Mouse (Mus musculus) neural tube, embryonic 13.5 days (tissue): Measurements from ENCODE around the gene Grm4. TPM values are rescaled to one million over a fixed set of nuclear protein-coding genes. Genes with fewer than 3 reads are reported as not detected.

Experiments
- ATAC-seq: fragments of 200-750 bp; cut with Nextera tagmentation; 2 replicates; pipeline ENCODE4 v1.8.0; 2017; ENCODE audit warnings: low read depth, mild to moderate bottlenecking, moderate TSS enrichment, moderate library complexity
- H3K27ac ChIP-seq: fragments of 300-500 bp; sonication (generic); replicated peaks from 2 replicates; pipeline ENCODE4 v1.5.1; 2015; ENCODE audit warnings: moderate library complexity, mild to moderate bottlenecking, inconsistent platforms
- H3K27me3 ChIP-seq: fragments of 300-500 bp; sonication (generic); 2 replicates; pipeline ENCODE4 v1.6.1; 2015; ENCODE audit warnings: mild to moderate bottlenecking, inconsistent platforms
- H3K36me3 ChIP-seq: fragments of 300-500 bp; sonication (generic); 2 replicates; pipeline ENCODE4 v1.6.1; 2015; ENCODE audit warnings: mild to moderate bottlenecking, inconsistent platforms
- H3K4me1 ChIP-seq: fragments of 300-500 bp; sonication (generic); replicated peaks from 2 replicates; pipeline ENCODE4 v1.6.1; 2015; ENCODE audit warnings: inconsistent platforms
- H3K4me2 ChIP-seq: fragments of 300-500 bp; sonication (generic); 2 replicates; pipeline ENCODE4 v1.6.1; 2015; ENCODE audit warnings: inconsistent platforms, mild to moderate bottlenecking, moderate library complexity
- H3K4me3 ChIP-seq: fragments of 300-500 bp; sonication (generic); 2 replicates; pipeline ENCODE4 v1.5.1; 2015; ENCODE audit warnings: mild to moderate bottlenecking, inconsistent platforms
- H3K9ac ChIP-seq: fragments of 300-500 bp; sonication (generic); 2 replicates; pipeline ENCODE4 v1.6.1; 2015; ENCODE audit warnings: moderate library complexity, mild to moderate bottlenecking, inconsistent platforms
- H3K9me3 ChIP-seq: fragments of 300-500 bp; sonication (generic); 2 replicates; pipeline ENCODE4 v1.6.1; 2016; ENCODE audit warnings: inconsistent platforms
- WGBS: fragments of 180-500 bp; shearing (Covaris S2); methylation state at CpG from one replicate; pipeline ENCODE4 v1.1.7; 2015; 5-methylcytosine and 5-hydroxymethylcytosine counted together
- polyA plus RNA-seq: library from polyadenylated mRNA; unstranded; fragments of >200 nt; fragmentation: Nextera tagmentation; extraction: Ambion mirVana; gene quantifications from 2 replicates; pipeline ENCODE4 v1.2.1, GENCODE M21; 2015

The Grm4 gene
- polyA plus RNA-seq, 1 experiment from 2014 or later, result 3.5 TPM

DNA sequence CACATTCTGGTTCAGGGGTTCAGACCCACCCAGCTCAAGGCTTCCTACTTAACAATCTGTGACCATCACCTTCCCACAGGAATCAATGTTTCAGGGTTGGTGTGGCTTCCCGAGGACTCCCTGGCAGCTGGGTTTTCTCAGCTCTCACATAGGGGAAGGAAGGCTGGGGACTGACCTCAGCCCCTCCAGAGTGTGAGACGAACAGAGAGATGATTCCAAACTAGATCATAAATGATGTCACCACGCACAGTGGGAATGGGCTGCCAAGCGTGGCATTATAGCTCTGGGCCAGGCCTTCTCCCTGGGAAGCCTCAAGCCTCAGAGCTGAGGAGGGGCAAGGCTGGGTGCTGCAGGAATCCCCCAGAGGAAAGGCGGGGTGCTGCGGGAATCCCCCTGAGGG lies 96.8 kb downstream of the Grm4 start:
- no peak overlapping the region for H3K9ac ChIP-seq
- no peak for ATAC-seq
- no peak overlapping the region for H3K4me3 ChIP-seq
- 0 out of 2 replicates have a peak, but pooled peaks cover 3% of the 10 kb centered on the region for H3K36me3 ChIP-seq
- peaks cover 34% of the 10 kb centered on the region for H3K4me1 ChIP-seq
- peaks cover 10% of the 10 kb centered on the region for H3K9me3 ChIP-seq
- H3K27ac ChIP-seq, result no peak overlapping the region
- H3K4me2 ChIP-seq, result no peak overlapping the region
- WGBS, result 64% methylated on average over 6 of the region's 6 CpGs
- no peaks in the 10 kb centered on the region; the same call in 1 of the 2 replicates for H3K27me3 ChIP-seq

DNA sequence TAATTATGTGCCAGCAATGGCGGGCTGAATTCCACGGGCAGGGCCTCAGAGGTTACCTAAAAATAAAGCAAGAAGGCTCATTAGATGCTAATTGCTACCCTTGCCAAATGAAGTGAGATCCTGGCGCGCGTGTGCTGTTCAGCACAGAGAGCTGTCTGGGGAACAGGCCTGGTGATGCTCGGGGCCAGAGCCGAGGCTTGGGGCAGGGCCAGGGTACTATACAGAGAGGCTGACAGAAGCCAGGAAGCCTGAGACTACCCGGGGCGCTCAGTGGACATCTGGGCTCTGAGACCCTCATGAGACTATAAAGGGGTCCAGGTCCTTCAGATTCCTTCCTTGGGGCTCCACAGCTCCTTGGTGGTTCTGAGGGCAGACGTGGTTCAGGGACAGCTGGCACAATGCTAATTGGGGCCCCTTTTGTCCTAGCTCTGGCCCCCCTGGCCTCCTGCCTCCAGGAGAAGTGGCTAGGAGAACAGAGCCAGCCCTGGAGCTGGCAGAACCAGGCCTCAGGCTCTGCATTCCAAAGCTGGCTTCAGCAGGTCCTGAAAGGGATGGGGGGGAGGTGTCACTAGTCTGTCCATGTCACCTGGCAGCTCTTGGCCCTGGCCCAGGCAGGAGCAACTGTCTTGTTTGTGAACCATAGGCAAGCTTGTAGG lies 98.3 kb downstream of the Grm4 start:
- Histone ChIP-seq H3K4me1 (peaks cover 34% of the 10 kb centered on the region), H3K4me2 (peak overlapping the region; percentile 17; the same call in 1 of the 2 replicates), H3K27me3 (no peaks in the 10 kb centered on the region; the same call in 1 of the 2 replicates), H3K9me3 (no peaks in the 10 kb centered on the region), H3K9ac (no peak overlapping the region), H3K36me3 (no peaks in the 10 kb centered on the region), H3K4me3 (no peak overlapping the region), H3K27ac (peak overlapping the region; percentile 81)
- ATAC-seq, result peak; percentile 79
- whole genome bisulfite sequencing, result 7% methylated on average over 10 of the region's 10 CpGs

DNA sequence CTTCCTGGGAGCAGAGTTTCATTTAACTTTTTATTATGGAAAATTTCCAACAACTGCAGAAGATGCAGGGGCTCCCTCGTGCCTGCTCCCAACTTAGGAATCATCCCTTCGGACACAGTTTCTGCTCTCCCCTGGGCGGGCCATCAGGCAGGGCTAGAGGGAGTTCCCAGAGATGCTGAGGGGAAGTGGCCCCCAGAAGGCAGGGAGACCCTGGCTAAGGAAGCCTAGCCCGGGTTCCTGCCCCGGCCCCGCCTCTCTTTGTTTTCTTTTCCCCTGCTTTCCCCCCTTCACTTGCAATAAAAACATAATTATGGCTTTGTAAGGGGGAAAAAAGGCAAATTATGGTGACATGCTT lies 98.9 kb downstream of the Grm4 start:
- Histone ChIP-seq H3K9me3 (no peaks in the 10 kb centered on the region), H3K27me3 (no peaks in the 10 kb centered on the region; the same call in 1 of the 2 replicates), H3K27ac (peak overlapping the region; percentile 81), H3K4me2 (peak overlapping the region; percentile 17), H3K36me3 (no peaks in the 10 kb centered on the region), H3K4me3 (no peak overlapping the region), H3K9ac (no peak overlapping the region), H3K4me1 (peaks cover 34% of the 10 kb centered on the region)
- peak; percentile 48; the same call in 1 of the 2 replicates for ATAC-seq
- WGBS, result under 1% methylated on average over 6 of the region's 6 CpGs

DNA sequence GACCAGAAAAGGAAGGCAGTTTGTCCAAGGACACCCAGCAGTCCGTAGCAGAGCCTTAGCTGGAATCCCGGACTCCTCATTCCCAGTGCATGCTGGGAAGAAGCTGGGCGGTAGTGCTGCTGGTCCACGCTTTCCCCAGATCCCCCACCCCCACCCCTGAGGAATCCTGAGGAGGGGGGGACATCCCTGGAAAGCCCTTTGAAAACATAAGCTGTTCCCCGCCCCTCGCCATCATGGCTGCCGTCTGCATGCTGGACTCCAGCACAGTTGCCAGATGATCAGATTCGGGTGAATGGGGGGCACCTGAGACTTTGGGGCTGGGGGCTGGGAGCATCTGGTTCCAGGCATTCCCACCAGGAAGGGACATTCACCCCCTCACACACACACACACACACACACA lies 99.4 kb downstream of the Grm4 start:
- peaks cover 34% of the 10 kb centered on the region for H3K4me1 ChIP-seq
- no peaks in the 10 kb centered on the region; the same call in 1 of the 2 replicates for H3K27me3 ChIP-seq
- 26% methylated on average over 8 of the region's 8 CpGs for WGBS
- H3K27ac ChIP-seq, result peak overlapping the region; percentile 81
- no peak overlapping the region; the same call in 1 of the 2 replicates for H3K9ac ChIP-seq
- peak overlapping the region; percentile 17; the same call in 1 of the 2 replicates for H3K4me2 ChIP-seq
- no peak overlapping the region for H3K4me3 ChIP-seq
- no peaks in the 10 kb centered on the region for H3K9me3 ChIP-seq
- H3K36me3 ChIP-seq, result no peaks in the 10 kb centered on the region
- no peak for ATAC-seq

DNA sequence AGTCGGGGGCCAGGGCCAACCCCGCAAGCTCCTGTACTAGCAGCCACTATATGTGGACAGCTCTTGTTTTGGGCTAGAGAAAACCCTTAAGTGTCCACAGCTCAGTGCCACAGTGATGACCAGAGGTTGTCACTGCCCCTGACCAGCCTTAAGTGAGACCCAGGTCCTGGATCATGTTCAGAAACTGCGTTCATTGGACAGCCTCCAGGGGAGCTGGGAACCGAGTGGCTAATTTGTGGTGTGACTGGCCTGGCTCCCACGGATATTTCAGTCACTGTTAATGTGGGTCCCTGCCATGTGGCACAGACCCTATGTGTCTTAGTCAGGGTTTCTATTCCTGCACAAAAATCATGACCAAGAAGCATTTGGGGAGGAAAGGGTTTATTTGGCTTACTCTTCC lies 112.2 kb downstream of the Grm4 start:
- 81% methylated on average over 5 of the region's 5 CpGs for WGBS
- no peak for ATAC-seq

DNA sequence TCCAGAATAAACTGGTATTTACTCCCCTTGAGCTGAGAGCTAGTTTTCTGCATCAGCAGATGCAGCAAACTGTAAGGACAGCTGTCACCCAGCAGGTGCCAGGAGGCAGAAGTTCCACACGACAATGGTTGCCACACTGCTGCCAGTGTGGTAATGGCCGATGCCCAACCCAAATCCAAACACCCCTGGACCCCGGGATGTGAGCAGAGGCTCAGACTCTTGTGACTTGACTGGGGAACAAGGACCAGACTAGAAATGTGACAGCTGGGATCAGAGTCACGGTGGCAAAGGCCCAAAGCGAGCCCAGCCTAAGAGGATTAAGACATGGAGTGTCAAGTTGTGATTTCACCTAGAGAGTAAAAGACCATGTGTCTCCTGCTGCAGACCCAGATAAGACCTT lies 112.7 kb downstream of the Grm4 start:
- 77% methylated on average over 5 of the region's 5 CpGs for WGBS
- no peaks in the 10 kb centered on the region for H3K27me3 ChIP-seq
- no peak overlapping the region for H3K27ac ChIP-seq
- no peak for ATAC-seq
- H3K4me3 ChIP-seq, result no peak overlapping the region
- peaks cover 13% of the 10 kb centered on the region; the same call in 1 of the 2 replicates for H3K4me1 ChIP-seq
- no peak overlapping the region for H3K9ac ChIP-seq
- H3K36me3 ChIP-seq, result no peaks in the 10 kb centered on the region
- H3K9me3 ChIP-seq, result no peaks in the 10 kb centered on the region
- H3K4me2 ChIP-seq, result no peak overlapping the region

More for the DNA sequence above, 112.2 kb downstream of the Grm4 start:
- no peak overlapping the region for H3K4me2 ChIP-seq
- peaks cover 13% of the 10 kb centered on the region; the same call in 1 of the 2 replicates for H3K4me1 ChIP-seq
- H3K27me3 ChIP-seq, result no peaks in the 10 kb centered on the region
- no peak overlapping the region for H3K27ac ChIP-seq
- no peak overlapping the region for H3K9ac ChIP-seq
- H3K36me3 ChIP-seq, result no peaks in the 10 kb centered on the region
- no peak overlapping the region for H3K4me3 ChIP-seq
- no peaks in the 10 kb centered on the region for H3K9me3 ChIP-seq

DNA sequence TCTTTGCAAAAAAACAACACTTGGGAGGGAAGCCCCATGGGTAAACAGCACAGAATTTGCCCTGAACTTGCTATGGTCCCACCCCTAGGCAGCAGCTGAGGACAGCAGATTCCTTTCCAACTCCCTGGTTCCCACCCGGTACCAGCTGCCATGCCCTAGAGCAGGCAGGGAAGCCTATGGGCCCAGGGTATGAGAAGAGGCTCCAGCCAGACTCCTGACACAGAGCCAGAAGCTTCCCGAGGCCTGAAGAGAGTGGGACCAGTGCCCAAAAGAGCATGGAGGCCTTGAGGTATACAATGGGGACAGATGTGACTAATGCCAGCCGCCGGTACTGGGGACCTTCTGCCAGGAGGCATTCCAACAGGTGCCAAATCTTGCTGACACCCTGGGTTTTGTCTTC lies 114.2 kb downstream of the Grm4 start:
- Histone ChIP-seq H3K36me3 (no peaks in the 10 kb centered on the region), H3K4me3 (no peak overlapping the region), H3K9me3 (no peaks in the 10 kb centered on the region), H3K27ac (no peak overlapping the region), H3K27me3 (no peaks in the 10 kb centered on the region), H3K9ac (no peak overlapping the region), H3K4me1 (peaks cover 10% of the 10 kb centered on the region; the same call in 1 of the 2 replicates), H3K4me2 (no peak overlapping the region)
- 59% methylated on average over 4 of the region's 4 CpGs for WGBS
- ATAC-seq, result peak; percentile 72

DNA sequence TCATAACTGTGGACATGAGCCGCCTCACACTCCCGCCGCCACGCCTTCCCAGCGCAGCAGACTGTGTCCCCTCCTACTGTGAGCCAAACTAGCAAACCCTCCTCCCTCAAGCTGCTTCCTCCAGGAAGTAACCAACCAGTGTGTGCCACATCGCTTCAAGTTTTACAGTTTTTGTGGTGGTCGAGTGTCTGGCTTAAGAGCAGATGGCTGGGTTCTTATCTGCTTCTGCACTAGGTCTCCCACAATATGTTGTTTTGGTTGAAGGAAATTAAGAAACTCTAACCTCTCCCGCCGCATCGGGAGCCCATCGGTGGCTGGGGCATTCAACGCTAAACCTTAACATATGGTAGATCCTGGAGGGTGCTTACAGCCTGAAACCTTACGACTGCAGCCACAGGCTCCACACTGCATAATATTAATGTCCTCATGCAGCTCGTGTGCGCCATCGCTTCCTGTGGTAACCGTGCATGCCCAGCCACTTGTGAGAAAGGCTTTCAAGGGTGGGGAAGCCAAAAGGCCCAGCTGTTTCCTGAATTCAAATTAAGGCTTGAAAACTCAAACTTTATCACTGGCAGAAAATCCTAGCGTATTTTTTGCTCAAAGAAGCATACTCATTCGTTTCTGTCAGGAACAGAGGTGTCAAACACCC lies 115.7 kb downstream of the Grm4 start:
- no peak for ATAC-seq
- no peaks in the 10 kb centered on the region for H3K27me3 ChIP-seq
- H3K4me3 ChIP-seq, result no peak overlapping the region
- peaks cover 10% of the 10 kb centered on the region for H3K4me1 ChIP-seq
- H3K4me2 ChIP-seq, result no peak overlapping the region
- no peak overlapping the region for H3K9ac ChIP-seq
- no peaks in the 10 kb centered on the region; the same call in 1 of the 2 replicates for H3K9me3 ChIP-seq
- 84% methylated on average over 19 of the region's 19 CpGs for WGBS
- H3K27ac ChIP-seq, result no peak overlapping the region
- H3K36me3 ChIP-seq, result no peaks in the 10 kb centered on the region

DNA sequence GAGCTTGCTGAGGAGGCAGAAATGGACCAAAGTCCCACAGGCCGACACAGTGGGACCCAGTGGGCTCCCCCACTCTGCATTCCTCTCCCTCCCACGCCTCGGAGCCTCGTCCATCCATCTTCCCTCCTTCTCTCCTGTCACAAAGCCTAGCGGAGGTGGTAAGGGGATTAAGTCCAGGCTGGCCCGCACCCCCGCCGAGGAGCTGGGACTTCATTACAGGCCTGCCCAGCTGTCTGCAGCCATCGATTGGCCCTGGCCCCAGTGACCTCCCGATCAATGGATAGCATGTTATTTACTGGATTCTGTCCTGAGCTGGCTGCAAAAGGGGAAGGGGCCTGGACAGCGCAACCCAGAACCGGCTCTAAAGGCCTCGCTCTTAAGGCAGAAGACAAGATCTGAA lies 120.0 kb downstream of the Grm4 start:
- Histone ChIP-seq H3K4me1 (peaks cover 11% of the 10 kb centered on the region), H3K9ac (no peak overlapping the region), H3K36me3 (no peaks in the 10 kb centered on the region), H3K4me2 (no peak overlapping the region), H3K9me3 (no peaks in the 10 kb centered on the region; the same call in 1 of the 2 replicates), H3K27ac (no peak overlapping the region), H3K27me3 (no peaks in the 10 kb centered on the region), H3K4me3 (no peak overlapping the region)
- ATAC-seq, result no peak
- WGBS, result 27% methylated on average over 13 of the region's 13 CpGs

DNA sequence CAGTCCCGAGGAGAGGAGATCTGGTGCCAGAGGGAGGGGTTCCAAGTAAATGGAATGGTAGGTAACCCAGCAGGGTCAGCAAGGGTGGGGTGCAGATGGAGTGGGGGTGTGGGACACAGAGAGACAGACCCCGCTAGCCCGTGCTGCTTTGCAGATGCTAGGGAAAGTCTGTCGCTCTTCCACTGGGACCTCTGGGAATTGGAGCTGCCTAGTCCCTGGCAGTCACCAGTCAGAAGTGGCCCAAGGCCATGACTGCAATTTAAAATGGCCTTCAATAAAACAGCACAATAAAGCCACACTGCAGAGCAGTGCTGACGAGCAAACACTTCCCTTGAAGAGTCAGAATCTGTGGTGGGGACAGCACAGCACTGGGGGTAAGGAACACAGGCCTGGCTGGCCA lies 127.3 kb downstream of the Grm4 start:
- Histone ChIP-seq H3K4me1 (peaks cover 50% of the 10 kb centered on the region), H3K27ac (no peak overlapping the region), H3K36me3 (no peaks in the 10 kb centered on the region), H3K9ac (no peak overlapping the region), H3K9me3 (no peaks in the 10 kb centered on the region), H3K4me2 (no peak overlapping the region), H3K4me3 (no peak overlapping the region), H3K27me3 (no peaks in the 10 kb centered on the region)
- no peak for ATAC-seq
- WGBS, result 35% methylated on average over 5 of the region's 5 CpGs

DNA sequence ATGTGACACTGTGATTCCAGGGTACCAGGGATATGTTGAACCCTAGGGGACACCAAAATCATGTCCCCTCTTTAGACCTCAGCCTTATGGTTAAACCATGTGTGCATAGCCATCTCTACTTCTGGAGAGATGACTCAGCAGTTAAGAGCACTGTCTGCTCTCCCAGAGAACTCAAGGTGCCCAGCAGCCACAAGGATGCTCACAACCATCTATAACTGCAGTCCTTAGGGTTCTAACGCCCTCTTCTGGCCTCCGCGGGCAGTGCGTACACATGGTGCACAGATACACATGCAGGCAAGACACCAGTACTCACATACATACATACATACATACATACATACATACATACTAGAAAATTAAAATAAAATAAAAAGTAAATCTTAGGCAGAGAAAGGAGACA lies 127.8 kb downstream of the Grm4 start:
- WGBS, result 92% methylated on average over 4 of the region's 4 CpGs

DNA sequence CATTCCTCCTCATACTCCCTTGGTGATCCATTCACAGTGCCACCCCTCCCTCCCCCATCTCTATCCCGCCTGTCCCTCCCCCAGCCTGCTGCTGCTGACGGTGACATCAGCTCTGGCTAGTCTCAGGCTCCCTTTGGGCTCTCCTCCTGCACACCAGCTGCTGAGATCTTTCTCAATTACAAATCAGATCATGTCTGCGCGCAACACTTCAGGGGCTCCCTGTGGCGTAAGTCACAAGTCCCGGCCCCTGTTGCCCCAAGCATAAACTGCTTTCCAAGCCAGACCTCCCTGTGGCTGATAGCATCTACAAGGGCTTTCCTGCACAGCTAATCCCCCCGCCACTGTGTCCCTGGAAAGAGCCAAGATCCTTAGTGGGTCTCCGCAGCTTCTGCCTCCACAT lies 128.3 kb downstream of the Grm4 start:
- Histone ChIP-seq H3K4me1 (peaks cover 54% of the 10 kb centered on the region), H3K27ac (peak overlapping the region; percentile 33; the same call in 1 of the 2 replicates)
- ATAC-seq, result peak; percentile 44; the same call in 1 of the 2 replicates

More for the DNA sequence above, 127.8 kb downstream of the Grm4 start:
- Histone ChIP-seq H3K4me3 (no peak overlapping the region), H3K4me2 (no peak overlapping the region), H3K36me3 (no peaks in the 10 kb centered on the region), H3K27ac (peak overlapping the region; percentile 33; the same call in 1 of the 2 replicates), H3K4me1 (peaks cover 54% of the 10 kb centered on the region), H3K9me3 (no peaks in the 10 kb centered on the region), H3K9ac (no peak overlapping the region), H3K27me3 (no peaks in the 10 kb centered on the region)
- no peak for ATAC-seq

More for the DNA sequence above, 128.3 kb downstream of the Grm4 start:
- H3K9me3 ChIP-seq, result no peaks in the 10 kb centered on the region
- H3K4me2 ChIP-seq, result no peak overlapping the region
- H3K9ac ChIP-seq, result no peak overlapping the region
- no peaks in the 10 kb centered on the region for H3K27me3 ChIP-seq
- no peaks in the 10 kb centered on the region for H3K36me3 ChIP-seq
- no peak overlapping the region for H3K4me3 ChIP-seq
- 19% methylated on average over 8 of the region's 8 CpGs for WGBS
